8 mouse cellular contexts compared by ENCODE assay signal in genomic region chr5:135982398-135982797, GRCm38 (mm10). TPM values are rescaled to one million over a fixed set of nuclear protein-coding genes. Genes with fewer than 3 reads are reported as not detected.
DNase-seq lines count a peak whose midpoint lies in the region; ATAC-seq lines count a peak whose summit lies in the region.

No protein-coding gene starts in this region.

- peak; percentile 94 for ATAC-seq in megakaryocyte progenitor cell, adult 5-6 weeks (replicated peaks; ENCODE audit: poor library complexity)

- intact Hi-C loops in left cerebral cortex, postnatal 4 days (cut with DNase I), result no loop called here
- intact Hi-C loops in left cerebral cortex, postnatal 25 days (cut with DNase I), result loop anchor here (5.0 kb wide), 1 partner anchor 80 kb away; no protein-coding TSS in a partner anchor
- intact Hi-C loops in gastrocnemius, postnatal 14 days (cut with DNase I; ENCODE audit: low total_unique reads), result loop anchor here (5.0 kb wide), 1 partner anchor 75 kb away; no protein-coding TSS in a partner anchor

- DNase-seq in left cerebral cortex, postnatal 4 days, result peak; percentile 64
- DNase-seq in left cerebral cortex, postnatal 25 days (ENCODE audit: low spot score in 2 of 2), result no peak
- DNase-seq in ES-CJ7 (ENCODE audit: low read depth, low spot score), result peak; percentile 73
- DNase-seq in cerebellum, adult 11 months, result peak; percentile 65
- peak; percentile 75 for DNase-seq in gastrocnemius, postnatal 14 days
- DNase-seq in kidney, adult 9 months, result peak; percentile 66
- DNase-seq in yolk sac, embryonic 10.5 days (ENCODE audit: low spot score), result no peak

RNA-seq across cellular contexts. Expression of gene Zp3, which starts 2.5 kb away (rescaled TPM):
- not detected for total RNA-seq in left cerebral cortex, postnatal 4 days (2021)
- total RNA-seq in left cerebral cortex, postnatal 25 days (2021), result not detected
- not detected for total RNA-seq in gastrocnemius, postnatal 14 days (2021)
- total RNA-seq in megakaryocyte progenitor cell, adult 5-6 weeks (2015), result 0.10 TPM in 1 of 2 replicates, not detected in the other
- not detected in 2 replicates for total RNA-seq in megakaryocyte progenitor cell, adult 5-6 weeks (2017)

RNA-seq across cellular contexts. Expression of gene Ssc4d, which starts 8.1 kb away (rescaled TPM):
- total RNA-seq in left cerebral cortex, postnatal 4 days (2021), result 1 to 10 TPM; 2.0 to 2.7 TPM
- total RNA-seq in left cerebral cortex, postnatal 25 days (2021), result 1 to 10 TPM; 2.0 to 2.3 TPM
- 1 to 10 TPM in 1 of 2 experiments, under 1 TPM in 1; 0.73 to 1.6 TPM for total RNA-seq in gastrocnemius, postnatal 14 days (2021)
- 3.3 and 6.8 TPM in 2 replicates for total RNA-seq in megakaryocyte progenitor cell, adult 5-6 weeks (2015)
- 2.0 and 2.3 TPM in 2 replicates for total RNA-seq in megakaryocyte progenitor cell, adult 5-6 weeks (2017)

RNA-seq across cellular contexts. Expression of gene Dtx2, which starts 12.2 kb away (rescaled TPM):
- 10 to 100 TPM; 13.8 to 14.4 TPM for total RNA-seq in left cerebral cortex, postnatal 4 days (2021)
- total RNA-seq in left cerebral cortex, postnatal 25 days (2021), result 1 to 10 TPM; 8.5 to 8.7 TPM
- total RNA-seq in gastrocnemius, postnatal 14 days (2021), result 1 to 10 TPM; 6.7 to 7.5 TPM
- 12.9 and 13.7 TPM in 2 replicates for total RNA-seq in megakaryocyte progenitor cell, adult 5-6 weeks (2015)
- 4.7 and 5.5 TPM in 2 replicates for total RNA-seq in megakaryocyte progenitor cell, adult 5-6 weeks (2017)

RNA-seq across cellular contexts. Expression of gene Ywhag, which starts 48.0 kb away (rescaled TPM):
- total RNA-seq in left cerebral cortex, postnatal 4 days (2021), result 1,000 to 10,000 TPM; 1,399 to 1,485 TPM
- 1,000 to 10,000 TPM; 1,217 to 1,308 TPM for total RNA-seq in left cerebral cortex, postnatal 25 days (2021)
- 100 to 1,000 TPM; 305 to 325 TPM for total RNA-seq in gastrocnemius, postnatal 14 days (2021)
- 124 and 130 TPM in 2 replicates for total RNA-seq in megakaryocyte progenitor cell, adult 5-6 weeks (2015)
- 87.4 and 88.3 TPM in 2 replicates for total RNA-seq in megakaryocyte progenitor cell, adult 5-6 weeks (2017)

RNA-seq across cellular contexts. Expression of gene Upk3b, which starts 55.9 kb away (rescaled TPM):
- total RNA-seq in left cerebral cortex, postnatal 4 days (2021), result not detected
- not detected for total RNA-seq in left cerebral cortex, postnatal 25 days (2021)
- total RNA-seq in gastrocnemius, postnatal 14 days (2021), result not detected
- not detected in 2 replicates for total RNA-seq in megakaryocyte progenitor cell, adult 5-6 weeks (2015)
- not detected in 2 replicates for total RNA-seq in megakaryocyte progenitor cell, adult 5-6 weeks (2017)

Comparison
In these comparisons a context has a peak if more than half of its experiments do, and no peak if none do; other contexts are left out.
1. DNase-seq: peak in left cerebral cortex, postnatal 4 days (single experiment), ES-CJ7 (single experiment), cerebellum, adult 11 months (single experiment), gastrocnemius, postnatal 14 days (single experiment) and kidney, adult 9 months (single experiment); none in left cerebral cortex, postnatal 25 days (0 of 2) and yolk sac, embryonic 10.5 days (single experiment).